Mouse (Mus musculus) hindbrain, embryonic 13.5 days (tissue): ENCODE measurements around the gene Rab28. TPM values are rescaled to one million over a fixed set of nuclear protein-coding genes. Genes with fewer than 3 reads are reported as not detected.

Experiments
- ATAC-seq: fragments of 200-750 bp; cut with Nextera tagmentation; 2 replicates; pipeline ENCODE4 v1.8.0; 2017; ENCODE audit warnings: moderate TSS enrichment; ENCODE audit not compliant: low FRiP score
- H3K27ac ChIP-seq: fragments of 300-500 bp; sonication (generic); 2 replicates; pipeline ENCODE4 v1.5.1; 2015; ENCODE audit warnings: inconsistent platforms, mild to moderate bottlenecking, moderate library complexity
- H3K27me3 ChIP-seq: fragments of 300-500 bp; sonication (generic); 2 replicates; pipeline ENCODE4 v1.6.1; 2015; ENCODE audit warnings: mild to moderate bottlenecking, inconsistent platforms
- H3K36me3 ChIP-seq: fragments of 300-500 bp; sonication (generic); 2 replicates; pipeline ENCODE4 v1.6.1; 2015; ENCODE audit warnings: mild to moderate bottlenecking, inconsistent platforms
- H3K4me1 ChIP-seq: fragments of 300-500 bp; sonication (generic); replicated peaks from 2 replicates; pipeline ENCODE4 v1.6.1; 2015; ENCODE audit warnings: inconsistent platforms
- H3K4me2 ChIP-seq: fragments of 300-500 bp; sonication (generic); 2 replicates; pipeline ENCODE4 v1.6.1; 2015; ENCODE audit warnings: inconsistent platforms, mild to moderate bottlenecking, moderate library complexity
- H3K4me3 ChIP-seq: fragments of 300-500 bp; sonication (generic); 2 replicates; pipeline ENCODE4 v1.5.1; 2015; ENCODE audit warnings: mild to moderate bottlenecking, inconsistent platforms
- H3K9ac ChIP-seq: fragments of 300-500 bp; sonication (generic); 2 replicates; pipeline ENCODE4 v1.6.1; 2015; ENCODE audit warnings: mild to moderate bottlenecking, inconsistent platforms
- H3K9me3 ChIP-seq: fragments of 300-500 bp; sonication (generic); 2 replicates; pipeline ENCODE4 v1.6.1; 2016; ENCODE audit warnings: inconsistent platforms
- WGBS: fragments of 180-500 bp; shearing (Covaris S2); methylation state at CpG from one replicate; pipeline ENCODE4 v1.1.7; 2015; 5-methylcytosine and 5-hydroxymethylcytosine counted together
- polyA plus RNA-seq: library from polyadenylated mRNA; unstranded; fragments of >200 nt; fragmentation: Nextera tagmentation; extraction: Ambion mirVana; gene quantifications from 2 replicates; pipeline ENCODE4 v1.2.1, GENCODE M21; 2015

The Rab28 gene
- 68.8 and 71.8 TPM in 2 replicates for polyA plus RNA-seq

DNA sequence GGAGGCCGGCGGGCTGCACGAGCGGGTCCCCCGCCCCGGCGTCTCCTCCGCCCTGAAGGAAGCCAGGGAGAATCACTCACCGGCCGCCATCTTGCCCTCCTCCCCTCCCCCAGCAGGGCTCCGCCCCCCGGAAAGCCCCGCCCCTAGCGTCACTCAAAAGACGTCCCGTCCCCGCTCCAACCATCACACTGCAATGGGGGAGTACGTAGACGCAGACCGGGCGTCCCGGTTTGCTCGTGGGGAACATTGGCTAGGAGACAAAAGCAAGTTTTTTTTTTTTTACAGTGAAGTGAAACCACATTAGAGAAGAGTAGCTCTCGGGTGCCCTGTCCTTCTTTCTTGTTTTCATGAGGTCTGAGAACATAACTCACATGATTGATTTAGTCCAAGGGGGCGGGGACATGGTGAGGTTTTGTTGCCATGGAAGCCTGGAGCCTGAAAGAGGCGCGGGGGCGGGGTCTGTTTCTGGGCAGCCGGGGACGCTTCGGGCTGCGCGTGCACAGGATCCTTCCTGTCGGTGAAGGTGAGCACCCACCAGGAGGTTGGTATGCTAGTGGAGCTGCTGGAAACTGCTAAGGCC is at the start of gene Rab28:
Rab28 (minus strand) TSS at position 107 of the 580 bp plus-strand sequence.
- Histone ChIP-seq H3K9ac (peak within 1 kb of the TSS; percentile 96), H3K4me2 (peak within 1 kb of the TSS; percentile 95), H3K27me3 (no peaks in the 10 kb centered on the region), H3K9me3 (no peaks in the 10 kb centered on the region), H3K27ac (peak within 1 kb of the TSS; percentile 94), H3K4me3 (peak within 1 kb of the TSS; percentile 91), H3K36me3 (no peaks in the 10 kb centered on the region), H3K4me1 (peaks cover 19% of the 10 kb centered on the region)
- ATAC-seq = peak; percentile 97
- under 1% methylated on average over 34 of the region's 34 CpGs for WGBS

DNA sequence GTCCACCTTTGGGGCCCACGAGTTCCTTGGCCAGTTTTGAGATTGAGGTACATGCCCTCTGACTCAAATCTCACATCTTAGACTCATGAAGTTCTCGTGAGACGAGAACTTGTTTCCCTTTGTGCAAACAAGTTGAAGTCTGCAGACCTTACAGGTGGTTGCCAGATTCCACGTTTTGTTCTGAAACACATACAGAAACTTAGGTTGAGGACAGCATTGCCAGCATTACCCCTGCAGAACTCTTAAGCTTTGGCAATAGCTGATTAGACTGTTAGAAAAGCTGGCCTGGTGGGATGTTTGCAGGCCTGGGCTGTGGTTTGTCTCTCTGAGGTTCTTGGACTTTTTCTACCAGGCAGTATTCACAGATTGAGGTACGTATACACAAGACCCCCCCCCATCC is 49.4 kb upstream of the Rab28 start:
- no peak overlapping the region for H3K27ac ChIP-seq
- H3K9ac ChIP-seq = no peak overlapping the region
- H3K4me2 ChIP-seq = no peak overlapping the region
- H3K27me3 ChIP-seq = peaks cover 96% of the 10 kb centered on the region
- H3K36me3 ChIP-seq = no peaks in the 10 kb centered on the region
- H3K4me1 ChIP-seq = peaks cover 12% of the 10 kb centered on the region
- WGBS = 2% methylated on average over 5 of the region's 5 CpGs
- H3K9me3 ChIP-seq = no peaks in the 10 kb centered on the region
- H3K4me3 ChIP-seq = no peak overlapping the region
- ATAC-seq = no peak

DNA sequence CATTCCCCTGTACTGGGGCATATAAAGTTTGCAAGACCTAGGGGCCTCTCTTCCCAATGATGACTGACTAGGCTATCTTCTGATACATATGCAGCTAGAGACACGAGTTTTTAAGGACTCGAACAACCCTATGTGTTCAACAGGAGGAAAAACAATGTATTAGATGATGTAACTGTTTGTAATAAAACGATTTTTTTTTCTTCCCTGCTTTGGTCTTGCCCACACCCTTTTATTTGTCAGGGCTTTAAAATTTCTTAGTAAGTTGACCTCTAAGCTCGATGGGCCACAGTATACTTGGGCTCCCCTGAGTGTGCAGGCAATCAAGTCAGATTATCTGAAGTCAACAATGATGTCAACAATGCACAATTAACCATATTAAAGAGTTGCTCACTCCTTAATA is 48.4 kb upstream of the Rab28 start:
- no peak overlapping the region for H3K4me2 ChIP-seq
- ATAC-seq = no peak
- no peak overlapping the region for H3K27ac ChIP-seq
- no peaks in the 10 kb centered on the region for H3K9me3 ChIP-seq
- H3K36me3 ChIP-seq = no peaks in the 10 kb centered on the region
- WGBS = 4% methylated on average over 4 of the region's 4 CpGs
- H3K4me3 ChIP-seq = no peak overlapping the region
- peaks cover 5% of the 10 kb centered on the region for H3K4me1 ChIP-seq
- H3K9ac ChIP-seq = no peak overlapping the region
- peaks cover 96% of the 10 kb centered on the region for H3K27me3 ChIP-seq

DNA sequence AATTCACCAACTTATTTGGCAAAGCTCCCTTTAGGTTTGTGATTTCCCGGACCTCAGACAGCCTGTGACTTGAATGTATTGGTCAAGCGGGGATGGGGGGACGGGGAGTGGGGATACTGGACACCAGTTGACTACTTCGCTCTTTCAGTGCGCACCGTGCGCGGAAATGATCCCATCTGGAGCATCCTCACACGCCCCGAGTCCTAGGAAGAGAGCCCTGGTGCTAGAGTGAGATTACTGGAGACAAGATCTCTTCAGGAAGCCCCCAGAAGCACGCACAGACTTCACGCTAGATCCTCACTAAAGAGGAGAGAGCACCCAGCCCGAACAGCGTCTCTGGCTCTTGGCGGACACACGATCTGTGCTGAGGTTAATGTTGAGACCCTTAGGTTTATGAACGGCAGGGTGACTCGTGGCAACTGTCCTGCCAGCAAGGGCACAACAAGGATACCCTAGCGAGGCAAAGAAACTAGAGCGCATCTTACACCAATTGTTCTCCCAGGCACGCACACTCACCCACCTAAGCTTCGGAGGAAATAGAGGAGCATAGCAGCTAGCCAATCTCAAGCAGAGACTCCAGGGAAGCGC is 47.5 kb upstream of the Rab28 start:
- Histone ChIP-seq H3K4me2 (no peak overlapping the region), H3K4me1 (no peaks in the 10 kb centered on the region), H3K27me3 (peaks cover 97% of the 10 kb centered on the region), H3K9ac (no peak overlapping the region), H3K9me3 (no peaks in the 10 kb centered on the region), H3K27ac (no peak overlapping the region), H3K4me3 (no peak overlapping the region), H3K36me3 (no peaks in the 10 kb centered on the region)
- 1% methylated on average over 23 of the region's 23 CpGs for WGBS
- ATAC-seq = no peak

DNA sequence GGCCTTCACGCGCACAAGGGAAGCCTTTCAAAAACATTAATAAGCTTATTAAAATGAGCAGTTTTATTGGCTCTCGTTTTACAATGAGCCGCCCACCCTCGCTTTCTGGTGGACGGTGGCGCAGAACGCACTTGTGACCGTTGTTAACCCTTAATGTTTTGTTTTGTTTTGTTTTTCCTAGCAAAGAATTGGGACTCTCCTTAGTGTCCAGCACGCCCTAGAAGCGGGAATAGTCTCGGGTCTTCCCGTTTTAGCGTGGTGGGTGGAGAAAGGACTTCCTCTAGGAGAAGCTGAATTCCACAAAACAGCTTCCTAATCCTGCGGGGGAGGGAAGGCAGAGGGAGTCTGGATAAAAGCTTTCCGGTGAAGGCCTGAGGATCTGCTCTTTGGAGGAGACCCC is 46.9 kb upstream of the Rab28 start:
- Histone ChIP-seq H3K9me3 (no peaks in the 10 kb centered on the region), H3K27ac (no peak overlapping the region), H3K36me3 (no peaks in the 10 kb centered on the region), H3K4me2 (no peak overlapping the region), H3K27me3 (peaks cover 98% of the 10 kb centered on the region), H3K4me1 (no peaks in the 10 kb centered on the region), H3K4me3 (0 out of 2 replicates have a peak overlapping the region, but pooled peaks have one; percentile 2), H3K9ac (no peak overlapping the region)
- no peak for ATAC-seq
- WGBS = under 1% methylated on average over 16 of the region's 16 CpGs

DNA sequence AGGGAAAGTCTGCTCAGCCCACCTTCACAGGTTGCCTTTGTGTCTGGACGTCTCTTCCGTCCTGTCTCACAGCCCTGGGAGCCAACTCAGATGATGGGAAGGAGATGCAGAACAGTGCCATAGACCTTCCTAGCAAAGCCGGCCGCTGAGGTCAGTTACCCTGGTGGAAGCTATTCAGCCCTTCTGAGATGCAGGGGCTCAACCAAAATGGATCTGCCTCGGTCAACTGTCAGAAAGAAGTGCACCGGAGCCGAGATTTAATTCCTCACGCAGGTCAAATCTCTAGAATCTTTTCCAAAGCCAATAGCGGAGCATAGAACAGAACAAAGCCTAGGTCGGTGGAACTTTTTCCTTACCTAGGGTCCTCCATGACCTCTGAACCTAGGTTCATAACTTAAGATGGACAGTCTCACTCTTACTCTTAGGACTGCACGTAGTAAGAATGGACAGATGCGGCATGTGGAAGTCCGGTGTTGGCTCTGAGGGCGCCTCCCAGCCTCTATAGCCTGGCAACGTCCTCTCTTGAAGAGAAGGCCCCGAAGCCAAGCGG is 46.3 kb upstream of the Rab28 start:
- Histone ChIP-seq H3K27me3 (peaks cover 99% of the 10 kb centered on the region), H3K9me3 (no peaks in the 10 kb centered on the region), H3K4me3 (0 out of 2 replicates have a peak overlapping the region, but pooled peaks have one; percentile 2), H3K4me1 (no peaks in the 10 kb centered on the region), H3K36me3 (no peaks in the 10 kb centered on the region), H3K9ac (no peak overlapping the region), H3K27ac (no peak overlapping the region), H3K4me2 (no peak overlapping the region)
- ATAC-seq = no peak
- under 1% methylated on average over 17 of the region's 17 CpGs for WGBS

DNA sequence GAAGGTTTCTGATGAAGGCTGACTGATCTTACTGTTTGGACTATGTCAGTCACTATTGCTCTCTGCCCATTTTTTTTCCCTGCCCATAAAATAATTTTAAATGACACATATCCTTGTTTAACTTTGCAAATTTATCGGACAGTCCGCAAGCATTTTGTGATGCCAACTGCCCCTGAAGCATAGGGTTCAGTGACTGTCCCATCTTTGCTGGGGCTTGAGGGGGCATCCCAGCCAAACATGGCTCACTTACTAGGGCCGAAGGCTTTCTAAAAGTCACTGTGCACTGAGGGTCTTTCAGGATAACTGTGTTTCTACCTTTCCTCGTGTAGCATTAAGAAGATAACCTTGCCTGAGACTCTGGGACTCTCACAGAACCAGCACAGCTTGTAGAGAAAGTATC is 44.8 kb upstream of the Rab28 start:
- H3K4me3 ChIP-seq = no peak overlapping the region
- H3K36me3 ChIP-seq = no peaks in the 10 kb centered on the region
- H3K9ac ChIP-seq = no peak overlapping the region
- 34% methylated on average over 4 of the region's 4 CpGs for WGBS
- peaks cover 99% of the 10 kb centered on the region for H3K27me3 ChIP-seq
- no peak overlapping the region for H3K4me2 ChIP-seq
- H3K4me1 ChIP-seq = no peaks in the 10 kb centered on the region
- H3K9me3 ChIP-seq = no peaks in the 10 kb centered on the region
- H3K27ac ChIP-seq = no peak overlapping the region
- ATAC-seq = no peak

DNA sequence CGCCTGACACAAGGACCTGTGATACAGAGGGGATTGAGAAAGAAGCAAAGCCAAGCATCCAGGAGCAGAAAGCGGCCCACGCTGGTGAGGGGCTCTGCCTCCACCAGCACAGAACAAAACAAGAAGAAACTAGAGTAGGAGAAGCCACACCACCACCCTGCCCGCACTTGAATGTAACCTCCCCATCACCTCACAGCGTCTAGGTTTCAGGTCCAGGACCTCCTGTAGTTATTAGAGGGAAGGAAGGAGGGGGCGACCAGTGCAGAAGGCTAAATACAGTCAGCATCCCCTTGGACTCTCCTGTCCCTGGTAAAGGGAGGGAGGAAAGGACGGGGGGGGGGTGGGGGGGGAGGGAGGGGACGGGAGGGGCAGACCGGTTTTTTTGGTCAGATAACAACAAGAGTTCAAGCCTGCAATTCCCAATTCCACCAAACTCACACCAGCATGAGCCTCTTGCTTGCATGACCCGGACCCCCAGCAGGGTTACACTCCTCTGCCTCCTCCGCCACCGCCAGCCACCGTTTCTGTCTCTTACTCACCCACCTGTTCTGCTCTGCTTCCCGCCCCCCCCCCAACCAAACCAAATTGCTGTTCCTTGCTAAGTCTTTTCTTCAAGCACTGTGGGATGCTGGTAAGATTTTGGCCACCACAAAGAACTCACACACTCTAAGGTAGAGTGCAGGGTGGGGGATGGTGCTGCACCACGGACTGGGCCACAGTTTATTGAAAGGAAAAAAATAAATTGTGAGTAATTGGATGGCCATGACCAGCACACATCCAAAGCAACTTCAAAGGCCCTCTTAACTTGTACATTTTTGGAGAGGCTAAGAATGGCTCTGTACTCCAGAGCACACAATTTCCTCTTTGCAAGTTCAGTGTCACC is 37.2 kb upstream of the Rab28 start:
- 3% methylated on average over 15 of the region's 15 CpGs for WGBS
- Histone ChIP-seq H3K4me3 (no peak overlapping the region), H3K9ac (no peak overlapping the region), H3K4me2 (no peak overlapping the region), H3K36me3 (no peaks in the 10 kb centered on the region), H3K27ac (no peak overlapping the region), H3K4me1 (no peaks in the 10 kb centered on the region), H3K9me3 (no peaks in the 10 kb centered on the region), H3K27me3 (peaks cover 76% of the 10 kb centered on the region)
- no peak for ATAC-seq

DNA sequence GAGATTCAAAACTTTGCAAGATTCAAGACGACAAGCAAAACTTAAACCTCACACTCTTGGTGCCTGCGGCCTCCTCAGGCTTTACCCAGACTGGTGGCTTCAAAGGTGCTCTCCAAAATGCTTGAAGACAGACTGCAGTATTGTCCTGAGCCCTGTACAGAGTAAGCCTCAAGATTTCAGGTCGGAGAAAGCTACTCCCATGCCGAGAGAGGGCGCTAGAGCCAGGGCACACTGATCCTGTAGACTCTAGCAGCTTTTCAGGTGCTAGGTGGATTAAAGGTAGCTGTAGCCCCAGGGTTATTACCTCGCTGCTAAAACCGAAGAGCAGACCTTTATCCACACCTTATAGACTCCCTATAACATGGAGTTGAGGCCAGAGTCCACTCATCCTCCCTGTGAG is 36.3 kb upstream of the Rab28 start:
- Histone ChIP-seq H3K36me3 (no peaks in the 10 kb centered on the region), H3K9me3 (no peaks in the 10 kb centered on the region), H3K4me1 (no peaks in the 10 kb centered on the region), H3K4me3 (no peak overlapping the region), H3K27ac (no peak overlapping the region), H3K9ac (no peak overlapping the region), H3K27me3 (peaks cover 67% of the 10 kb centered on the region), H3K4me2 (no peak overlapping the region)
- WGBS = 9% methylated on average over 7 of the region's 7 CpGs
- no peak for ATAC-seq

DNA sequence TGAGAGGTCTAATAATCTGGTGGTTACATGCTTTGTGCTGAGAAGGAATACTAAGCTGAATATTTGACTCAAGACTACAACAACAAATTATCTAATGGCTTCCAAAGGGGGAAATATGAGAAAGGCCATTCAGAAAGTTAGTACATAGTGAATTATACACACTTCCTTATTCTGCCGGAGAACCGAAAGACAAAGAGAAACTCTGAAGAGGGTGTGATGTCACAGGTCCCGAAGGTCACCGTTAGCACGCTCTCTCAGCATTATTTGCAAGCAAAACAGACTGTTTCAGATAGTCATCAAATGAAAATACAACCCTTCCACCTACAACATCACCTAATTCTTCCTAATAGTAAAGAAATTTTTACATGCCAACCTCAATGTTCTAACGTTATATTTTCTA is 30.9 kb upstream of the Rab28 start:
- ATAC-seq = no peak
- H3K4me3 ChIP-seq = no peak overlapping the region

DNA sequence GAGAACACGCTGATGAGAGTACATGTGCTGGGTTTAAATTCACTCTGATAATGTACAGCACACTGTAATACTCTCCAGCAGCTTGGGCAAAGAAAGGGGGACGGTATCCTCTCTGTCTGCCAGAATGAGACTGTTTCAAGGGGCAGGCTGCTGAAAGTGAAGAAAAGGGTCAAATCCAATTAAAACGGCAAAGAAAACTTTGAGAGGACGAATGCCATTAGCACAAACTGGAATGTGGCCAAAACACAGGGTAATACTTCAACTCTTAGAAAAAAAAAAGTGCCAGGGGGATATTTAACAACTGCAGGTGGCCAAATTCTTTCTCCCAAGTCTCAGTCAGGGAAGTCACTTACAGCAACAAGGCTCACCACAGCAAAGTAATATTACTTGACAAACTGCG is 29.1 kb upstream of the Rab28 start:
- WGBS = 61% methylated on average over 5 of the region's 5 CpGs
- Histone ChIP-seq H3K9me3 (no peaks in the 10 kb centered on the region; the same call in 1 of the 2 replicates), H3K27me3 (no peaks in the 10 kb centered on the region), H3K27ac (no peak overlapping the region), H3K4me2 (no peak overlapping the region), H3K4me3 (no peak overlapping the region), H3K4me1 (no peaks in the 10 kb centered on the region), H3K36me3 (no peaks in the 10 kb centered on the region), H3K9ac (no peak overlapping the region)
- ATAC-seq = no peak

More for the DNA sequence above, 30.9 kb upstream of the Rab28 start:
- Histone ChIP-seq H3K4me1 (no peaks in the 10 kb centered on the region), H3K9ac (no peak overlapping the region), H3K27ac (no peak overlapping the region), H3K9me3 (no peaks in the 10 kb centered on the region), H3K27me3 (peaks cover 13% of the 10 kb centered on the region), H3K4me2 (no peak overlapping the region), H3K36me3 (no peaks in the 10 kb centered on the region)
- 69% methylated on average over 6 of the region's 6 CpGs for WGBS

DNA sequence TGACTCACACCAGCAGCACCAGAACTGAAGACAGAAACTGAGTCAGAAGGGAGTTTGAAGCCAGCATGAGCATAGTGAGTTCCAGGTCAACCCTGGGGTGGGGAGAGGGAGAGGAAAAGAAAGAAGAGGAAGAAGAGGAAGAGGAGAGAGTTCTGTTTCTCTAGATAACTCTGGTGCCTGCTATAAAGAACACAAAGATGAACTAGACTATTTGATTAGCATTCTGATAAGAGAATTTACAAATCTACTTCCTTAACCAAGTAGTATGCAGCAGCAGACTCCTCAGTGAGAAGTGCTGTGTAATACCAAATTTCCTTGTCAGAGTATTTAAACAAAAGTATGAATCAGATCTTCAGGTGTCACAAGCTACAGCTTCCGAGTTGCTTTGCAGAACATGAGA is 19.1 kb upstream of the Rab28 start:
- no peak for ATAC-seq
- WGBS = 81% methylated on average over 1 of the region's 1 CpGs

More for the DNA sequence above, 19.1 kb upstream of the Rab28 start:
- Histone ChIP-seq H3K4me1 (no peaks in the 10 kb centered on the region), H3K36me3 (no peaks in the 10 kb centered on the region), H3K9me3 (no peaks in the 10 kb centered on the region), H3K4me2 (no peak overlapping the region), H3K27ac (no peak overlapping the region), H3K27me3 (no peaks in the 10 kb centered on the region), H3K4me3 (no peak overlapping the region), H3K9ac (no peak overlapping the region)
